Mouse (Mus musculus) monocyte, adult 2 months (primary cell): ENCODE results near the gene Mxra7.

ENCODE experiments used
- DNase-seq, 2 experiments: peaks; one replicate each; pipeline ENCODE4 v3.0.0; 2022; ENCODE audit warnings: low spot score in 2 of 2, low read depth in 1 of 2

The Mxra7 gene

GRCm38 (mm10) chr11:116799364-116799763 is 28.5 kb downstream of the Mxra7 start:
- DNase-seq: no peak

- DNase-seq: peak in 1 of 2 experiments; percentile 7
Observed at GRCm38 (mm10) chr11:116784221-116784620, 43.6 kb downstream of the Mxra7 start.

GRCm38 (mm10) chr11:116782737-116783145 is 45.1 kb downstream of the Mxra7 start:
- peak; percentile 27 to 33 for DNase-seq

- DNase-seq: no peak
Observed at GRCm38 (mm10) chr11:116775407-116775806, 52.4 kb downstream of the Mxra7 start, which contains the start of gene St6galnac1. St6galnac1 (minus strand) TSS chr11:116775507.

GRCm38 (mm10) chr11:116773205-116773604 is 54.6 kb downstream of the Mxra7 start:
- no peak for DNase-seq

- DNase-seq: no peak
Observed at GRCm38 (mm10) chr11:116769873-116770272, 58.0 kb downstream of the Mxra7 start.

GRCm38 (mm10) chr11:116764946-116765345 is 62.9 kb downstream of the Mxra7 start:
- no peak for DNase-seq

GRCm38 (mm10) chr11:116764346-116764745 is 63.5 kb downstream of the Mxra7 start:
- no peak for DNase-seq

- no peak for DNase-seq
Observed at GRCm38 (mm10) chr11:116755191-116755590, 72.7 kb downstream of the Mxra7 start.

GRCm38 (mm10) chr11:116753674-116754470 is 74.0 kb downstream of the Mxra7 start:
- no peak for DNase-seq
